Mouse (Mus musculus): Measurements from ENCODE around the gene Alkbh6. TPM values are rescaled to one million over a fixed set of nuclear protein-coding genes. Genes with fewer than 3 reads are reported as not detected.
A peak's percentile ranks its signal among the peaks of the same experiment; 100 is the strongest.

The Alkbh6 gene
- total and polyA plus RNA-seq, 2 experiments from 2014 or later: 74.1 to 117 TPM

DNA sequence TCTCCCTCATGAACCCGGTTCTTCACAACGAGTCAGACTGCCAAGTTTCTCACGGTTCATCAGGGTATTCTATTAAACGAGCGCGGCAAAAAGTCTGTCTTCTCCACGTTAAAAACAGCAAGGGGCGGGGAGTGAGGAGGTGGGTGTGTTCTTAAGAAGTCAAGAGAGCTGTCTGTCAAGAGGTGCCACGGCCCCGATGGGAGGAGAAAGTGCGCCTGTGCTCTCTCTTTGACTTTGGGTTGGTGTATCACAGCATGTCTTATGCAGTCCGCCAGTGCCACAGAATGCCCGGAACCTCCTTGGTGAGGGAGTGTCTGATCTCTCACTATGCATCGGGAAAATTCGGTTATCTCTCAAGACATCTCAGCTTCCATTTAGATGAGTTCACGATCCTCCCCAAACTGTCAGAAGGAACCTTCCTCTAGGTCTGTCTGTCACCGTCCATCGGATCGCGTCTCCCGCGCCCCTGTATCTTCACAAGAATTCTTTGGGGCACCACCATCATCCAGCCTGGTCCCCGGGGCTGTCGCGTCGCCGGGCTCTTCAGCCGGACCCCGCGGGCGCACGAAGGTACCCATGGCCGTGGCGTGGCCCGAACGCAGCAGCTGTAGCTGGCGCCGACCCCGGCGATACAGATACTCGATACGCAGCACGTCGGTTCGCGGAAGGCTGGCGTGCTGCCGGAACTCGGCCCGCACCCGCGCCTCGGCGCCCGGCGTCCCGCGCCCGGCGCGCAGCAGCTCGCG is 13.2 kb downstream of the Alkbh6 start, which contains the start of gene E130208F15Rik:
E130208F15Rik (plus strand) TSS at position 202 of the 746 bp plus-strand sequence.
- Histone ChIP-seq H3K27ac (ENCODE audit: low read depth, low read length) (peak within 1 kb of the TSS; percentile 77), H3K36me3 (ENCODE audit: insufficient read depth) (no peaks in the 10 kb centered on the region), H3K4me2 (ENCODE audit: low read depth) (peak within 1 kb of the TSS; percentile 80), H3K27me3 (ENCODE audit: insufficient read depth, low read length) (no peaks in the 10 kb centered on the region), H3K9me3 (ENCODE audit: low read length) (no peaks in the 10 kb centered on the region), H3K4me3 (ENCODE audit: low read depth, low read length) (peak within 1 kb of the TSS; percentile 71), H3K4me1 (ENCODE audit: insufficient read depth) (peaks cover 7% of the 10 kb centered on the region), H3K9ac (peak within 1 kb of the TSS; percentile 68)
- ATAC-seq (peak; percentile 71), DNase-seq (peak; percentile 72)
- no peak for TF ChIP-seq CTCF (IDR thresholded peaks at IDR 0.05; ENCODE audit: low read depth)
- under 1% methylated on average over 63 of the region's 63 CpGs for WGBS

DNA sequence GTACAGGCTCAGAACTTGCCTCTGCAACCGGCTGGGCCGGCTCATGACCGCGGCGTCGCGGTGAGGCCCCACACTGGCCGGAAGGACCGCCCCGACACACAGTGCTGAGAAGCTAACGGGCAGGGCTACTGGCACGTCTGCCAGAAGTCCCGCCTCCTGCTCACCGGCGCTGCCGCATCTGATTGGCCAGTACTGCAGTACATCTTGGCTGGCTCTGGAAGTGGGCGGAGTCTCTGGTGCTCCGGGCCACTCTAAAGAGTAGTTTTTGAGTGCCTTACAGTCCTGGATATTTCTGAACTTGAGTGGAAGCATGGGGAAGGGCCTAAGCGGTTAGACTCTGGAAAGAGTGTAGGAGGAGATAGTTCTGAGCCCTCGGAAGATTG is 13.8 kb downstream of the Alkbh6 start:
- WGBS: 1% methylated on average over 20 of the region's 20 CpGs

DNA sequence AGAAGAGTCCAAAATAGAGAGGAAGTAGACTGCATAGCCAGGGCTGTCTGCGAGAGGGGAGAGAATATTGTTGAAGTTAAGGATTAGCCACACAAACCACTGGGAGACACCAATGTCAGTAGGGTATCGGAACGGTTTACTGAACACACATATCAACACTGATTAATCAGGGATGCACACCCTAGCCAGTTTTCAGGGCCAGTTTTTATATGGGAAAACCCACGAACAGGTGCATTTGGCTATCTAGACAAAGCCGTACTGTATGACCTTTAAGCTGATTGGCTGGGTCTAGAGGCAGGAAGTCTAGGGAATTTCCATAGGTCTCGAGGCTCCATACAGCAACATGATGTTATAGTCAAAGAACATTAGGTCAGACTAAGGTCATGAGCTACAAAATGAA is 14.3 kb downstream of the Alkbh6 start:
- no peak overlapping the region for H3K9ac ChIP-seq
- ATAC-seq (no peak), DNase-seq (no peak)
- peak overlapping the region; percentile 80 for H3K4me2 ChIP-seq (ENCODE audit: low read depth)
- no peaks in the 10 kb centered on the region for H3K36me3 ChIP-seq (ENCODE audit: insufficient read depth)
- TF ChIP-seq CTCF (IDR thresholded peaks at IDR 0.05; ENCODE audit: low read depth): no peak
- no peaks in the 10 kb centered on the region for H3K9me3 ChIP-seq (ENCODE audit: low read length)
- H3K27me3 ChIP-seq (ENCODE audit: insufficient read depth, low read length): no peaks in the 10 kb centered on the region
- 31% methylated on average over 6 of the region's 6 CpGs for WGBS
- peaks cover 7% of the 10 kb centered on the region for H3K4me1 ChIP-seq (ENCODE audit: insufficient read depth)
- H3K4me3 ChIP-seq (ENCODE audit: low read depth, low read length): no peak overlapping the region
- H3K27ac ChIP-seq (ENCODE audit: low read depth, low read length): no peak overlapping the region

More for the DNA sequence above, 13.8 kb downstream of the Alkbh6 start:
- Histone ChIP-seq H3K27ac (ENCODE audit: low read depth, low read length) (peak overlapping the region; percentile 77), H3K4me2 (ENCODE audit: low read depth) (peak overlapping the region; percentile 80), H3K27me3 (ENCODE audit: insufficient read depth, low read length) (no peaks in the 10 kb centered on the region), H3K36me3 (ENCODE audit: insufficient read depth) (no peaks in the 10 kb centered on the region), H3K9ac (peak overlapping the region; percentile 68), H3K4me3 (ENCODE audit: low read depth, low read length) (peak overlapping the region; percentile 71), H3K9me3 (ENCODE audit: low read length) (no peaks in the 10 kb centered on the region), H3K4me1 (ENCODE audit: insufficient read depth) (peaks cover 7% of the 10 kb centered on the region)
- TF ChIP-seq CTCF (IDR thresholded peaks at IDR 0.05; ENCODE audit: low read depth): no peak
- DNase-seq (peak; percentile 96), ATAC-seq (peak; percentile 100)

DNA sequence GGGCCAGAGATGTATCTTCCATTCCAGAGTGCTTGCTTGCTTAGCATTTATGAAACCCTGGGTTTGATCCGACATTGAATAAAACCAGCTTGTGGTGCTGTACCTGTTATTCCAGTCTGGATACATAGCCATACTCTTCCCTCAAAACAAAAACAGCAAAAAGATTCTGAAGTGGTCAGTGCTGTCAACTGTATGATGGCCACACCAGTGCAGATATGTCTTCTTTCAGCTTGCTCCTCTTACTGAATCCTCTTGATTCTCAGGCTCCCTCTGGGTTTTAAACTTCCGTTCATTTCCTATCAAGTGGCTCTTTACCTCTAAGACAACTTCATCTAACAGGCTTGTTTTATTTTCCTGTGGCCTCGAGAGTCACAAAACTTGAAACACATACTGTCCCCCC is 15.3 kb downstream of the Alkbh6 start, which contains the start of gene Sdhaf1:
Sdhaf1 (minus strand) TSS at position 101 of the 400 bp plus-strand sequence.
- no peaks in the 10 kb centered on the region for H3K36me3 ChIP-seq (ENCODE audit: insufficient read depth)
- no peaks in the 10 kb centered on the region for H3K9me3 ChIP-seq (ENCODE audit: low read length)
- peaks cover 7% of the 10 kb centered on the region for H3K4me1 ChIP-seq (ENCODE audit: insufficient read depth)
- no peak for TF ChIP-seq CTCF (IDR thresholded peaks at IDR 0.05; ENCODE audit: low read depth)
- no peak within 1 kb of the TSS for H3K9ac ChIP-seq
- peak within 1 kb of the TSS; percentile 80; the same call in 1 of the 2 replicates for H3K4me2 ChIP-seq (ENCODE audit: low read depth)
- 72% methylated on average over 3 of the region's 3 CpGs for WGBS
- ATAC-seq (no peak), DNase-seq (no peak)
- H3K27ac ChIP-seq (ENCODE audit: low read depth, low read length): no peak within 1 kb of the TSS
- H3K27me3 ChIP-seq (ENCODE audit: insufficient read depth, low read length): no peaks in the 10 kb centered on the region
- no peak within 1 kb of the TSS for H3K4me3 ChIP-seq (ENCODE audit: low read depth, low read length)

DNA sequence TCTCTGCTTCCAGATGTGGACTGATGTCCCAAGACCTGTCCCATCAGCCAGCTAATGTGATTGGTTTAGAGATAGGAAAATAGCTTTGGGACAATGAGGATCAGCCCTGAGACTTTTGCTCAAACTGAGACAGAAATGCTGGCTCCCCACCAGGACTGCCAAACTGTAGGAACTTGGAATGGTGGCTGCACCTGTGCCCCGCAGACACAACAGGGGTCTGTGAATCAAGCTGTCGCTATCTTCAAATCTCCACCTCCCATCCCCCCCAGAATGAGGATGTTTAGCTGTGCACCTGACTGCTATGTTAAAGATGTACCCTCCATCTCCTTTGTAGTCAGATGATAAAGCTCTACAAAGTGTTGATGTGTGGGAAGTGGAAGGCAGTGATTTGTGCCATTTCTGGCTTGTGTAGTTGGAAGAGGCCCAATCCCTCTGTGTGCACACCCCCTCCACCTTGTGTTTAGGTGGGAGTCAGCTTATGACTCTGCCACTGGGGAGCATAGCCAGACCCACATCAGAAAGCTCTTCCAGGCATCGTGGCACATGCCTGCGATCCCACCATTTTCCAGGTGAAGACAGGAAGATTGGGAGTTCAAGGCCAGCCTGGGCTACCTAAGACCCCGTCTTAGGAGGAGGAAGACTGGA is 15.9 kb downstream of the Alkbh6 start:
- H3K36me3 ChIP-seq (ENCODE audit: insufficient read depth): no peaks in the 10 kb centered on the region
- TF ChIP-seq CTCF (IDR thresholded peaks at IDR 0.05; ENCODE audit: low read depth): no peak
- H3K27me3 ChIP-seq (ENCODE audit: insufficient read depth, low read length): no peaks in the 10 kb centered on the region
- H3K27ac ChIP-seq (ENCODE audit: low read depth, low read length): no peak overlapping the region
- H3K9ac ChIP-seq: no peak overlapping the region
- no peak overlapping the region for H3K4me2 ChIP-seq (ENCODE audit: low read depth)
- DNase-seq (no peak), ATAC-seq (no peak)
- H3K4me3 ChIP-seq (ENCODE audit: low read depth, low read length): no peak overlapping the region
- H3K4me1 ChIP-seq (ENCODE audit: insufficient read depth): peaks cover 7% of the 10 kb centered on the region
- H3K9me3 ChIP-seq (ENCODE audit: low read length): no peaks in the 10 kb centered on the region
- 86% methylated on average over 5 of the region's 5 CpGs for WGBS

DNA sequence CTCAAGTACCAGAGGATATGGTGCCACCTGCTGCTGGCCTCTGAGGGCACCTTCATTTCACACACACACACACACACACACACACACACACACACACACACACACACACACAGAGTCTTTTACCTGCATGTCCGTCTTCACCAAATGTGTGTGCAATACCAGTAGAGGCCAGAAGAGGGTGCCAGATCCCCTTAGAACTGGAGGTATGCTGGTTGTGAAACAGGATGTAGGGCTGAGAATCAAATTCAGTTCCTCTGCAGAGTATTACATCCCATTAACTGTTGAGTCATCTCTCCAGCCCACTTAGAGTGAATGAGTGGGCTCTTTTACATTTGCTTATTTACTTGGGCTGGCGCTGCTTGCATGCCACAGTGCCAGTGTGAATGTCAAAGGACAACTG is 16.8 kb downstream of the Alkbh6 start:
- Histone ChIP-seq H3K27me3 (ENCODE audit: insufficient read depth, low read length) (no peaks in the 10 kb centered on the region), H3K36me3 (ENCODE audit: insufficient read depth) (no peaks in the 10 kb centered on the region), H3K4me1 (ENCODE audit: insufficient read depth) (peaks cover 7% of the 10 kb centered on the region), H3K4me2 (ENCODE audit: low read depth) (no peak overlapping the region), H3K9me3 (ENCODE audit: low read length) (no peaks in the 10 kb centered on the region), H3K27ac (ENCODE audit: low read depth, low read length) (no peak overlapping the region), H3K9ac (no peak overlapping the region), H3K4me3 (ENCODE audit: low read depth, low read length) (no peak overlapping the region)
- ATAC-seq: no peak
- no peak for DNase-seq
- peak; percentile 67 for TF ChIP-seq CTCF (IDR thresholded peaks at IDR 0.05; ENCODE audit: low read depth)
- 49% methylated on average over 2 of the region's 2 CpGs for WGBS

DNA sequence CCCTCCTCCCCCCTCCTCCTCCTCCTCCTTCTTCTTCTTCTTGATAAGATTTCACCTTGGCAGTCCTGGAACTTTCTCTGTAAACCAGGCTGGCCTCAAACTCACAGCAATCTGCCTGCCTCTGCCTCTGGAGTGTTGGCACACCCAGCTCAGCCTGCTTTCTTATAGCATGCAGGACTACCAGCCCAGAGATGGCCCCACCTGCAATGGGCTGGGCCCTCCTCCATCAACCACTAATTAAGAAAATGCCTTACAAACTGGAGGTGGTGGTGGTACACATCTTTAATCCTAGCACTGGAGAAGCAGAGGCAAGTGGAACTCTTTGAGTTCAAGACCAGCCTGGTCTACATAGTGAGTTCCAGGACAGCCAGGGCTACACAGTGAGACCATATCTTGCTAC is 17.9 kb downstream of the Alkbh6 start:
- Histone ChIP-seq H3K36me3 (ENCODE audit: insufficient read depth) (no peaks in the 10 kb centered on the region), H3K9ac (no peak overlapping the region), H3K4me2 (ENCODE audit: low read depth) (no peak overlapping the region), H3K27ac (ENCODE audit: low read depth, low read length) (no peak overlapping the region), H3K9me3 (ENCODE audit: low read length) (no peaks in the 10 kb centered on the region), H3K4me1 (ENCODE audit: insufficient read depth) (peaks cover under 1% of the 10 kb centered on the region), H3K4me3 (ENCODE audit: low read depth, low read length) (no peak overlapping the region), H3K27me3 (ENCODE audit: insufficient read depth, low read length) (no peaks in the 10 kb centered on the region)
- no peak for TF ChIP-seq CTCF (IDR thresholded peaks at IDR 0.05; ENCODE audit: low read depth)
- no peak for ATAC-seq
- no peak for DNase-seq

Data from forebrain, postnatal 0 days (tissue).